Mouse (Mus musculus): ENCODE data around the gene Cd274. TPM values are rescaled to one million over a fixed set of nuclear protein-coding genes. Genes with fewer than 3 reads are reported as not detected.

Cd274 gene
- polyA plus RNA-seq, 1 experiment: 3.5 TPM

DNA sequence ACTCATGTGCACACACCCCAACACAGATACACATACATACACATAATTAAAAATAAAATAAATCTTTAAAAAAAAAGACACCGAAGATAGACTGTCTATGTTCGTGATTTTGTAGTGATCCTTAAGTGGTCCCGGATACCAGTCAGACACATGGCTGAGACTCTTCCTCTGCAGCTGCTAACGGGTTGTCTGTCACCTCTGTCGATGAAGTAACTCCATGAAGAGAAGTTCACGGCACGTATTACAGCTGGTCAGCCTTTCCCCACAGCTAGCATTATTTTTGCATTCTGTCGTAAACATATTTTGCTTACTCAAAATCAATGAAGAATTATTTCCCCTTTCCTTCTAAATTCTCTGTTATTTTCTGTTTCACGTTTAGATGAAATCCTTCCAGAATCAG is 26.1 kb downstream of the Cd274 start:
- H3K36me3 ChIP-seq (ENCODE audit: control insufficient read depth, insufficient read depth, low read length, poor library complexity, severe bottlenecking): no peaks in the 10 kb centered on the region
- no peak overlapping the region for H3K4me3 ChIP-seq (ENCODE audit: low read depth, low read length)
- H3K9me3 ChIP-seq (replicated peaks; ENCODE audit: control insufficient read depth, insufficient read depth, low read length, poor library complexity, severe bottlenecking): peaks cover 7% of the 10 kb centered on the region; the same call in 1 of the 2 replicates
- no peaks in the 10 kb centered on the region for H3K4me1 ChIP-seq (ENCODE audit: control insufficient read depth, insufficient read depth, low read length)
- H3K27me3 ChIP-seq (ENCODE audit: control insufficient read depth, insufficient read depth, low read length, poor library complexity, severe bottlenecking): no peaks in the 10 kb centered on the region
- H3K9ac ChIP-seq (ENCODE audit: low read depth, poor library complexity, severe bottlenecking): no peak overlapping the region
- no peak for TF ChIP-seq CTCF (IDR thresholded peaks at IDR 0.05; ENCODE audit: low read depth, low read length)
- no peak for TF ChIP-seq EP300 (IDR thresholded peaks at IDR 0.05; ENCODE audit: insufficient read depth, low read depth, low read length)
- TF ChIP-seq POLR2A (IDR thresholded peaks at IDR 0.05; ENCODE audit: insufficient read depth, low read length): no peak
- no peak overlapping the region for H3K27ac ChIP-seq (ENCODE audit: insufficient read depth, low read length)

- TF ChIP-seq POLR2A (IDR thresholded peaks at IDR 0.05; ENCODE audit: insufficient read depth, low read length) (no peak), EP300 (IDR thresholded peaks at IDR 0.05; ENCODE audit: insufficient read depth, low read depth, low read length) (no peak), CTCF (IDR thresholded peaks at IDR 0.05; ENCODE audit: low read depth, low read length) (no peak)
- Histone ChIP-seq H3K9me3 (replicated peaks; ENCODE audit: control insufficient read depth, insufficient read depth, low read length, poor library complexity, severe bottlenecking) (peaks cover 7% of the 10 kb centered on the region; the same call in 1 of the 2 replicates), H3K27ac (ENCODE audit: insufficient read depth, low read length) (no peak overlapping the region), H3K36me3 (ENCODE audit: control insufficient read depth, insufficient read depth, low read length, poor library complexity, severe bottlenecking) (no peaks in the 10 kb centered on the region), H3K4me1 (ENCODE audit: control insufficient read depth, insufficient read depth, low read length) (no peaks in the 10 kb centered on the region), H3K9ac (ENCODE audit: low read depth, poor library complexity, severe bottlenecking) (no peak overlapping the region), H3K4me3 (ENCODE audit: low read depth, low read length) (no peak overlapping the region), H3K27me3 (ENCODE audit: control insufficient read depth, insufficient read depth, low read length, poor library complexity, severe bottlenecking) (no peaks in the 10 kb centered on the region)
Measured at GRCm38 (mm10) chr19:29394721-29395120, 27.5 kb downstream of the Cd274 start.

GRCm38 (mm10) chr19:29396353-29396752 is 29.1 kb downstream of the Cd274 start:
- Histone ChIP-seq H3K36me3 (ENCODE audit: control insufficient read depth, insufficient read depth, low read length, poor library complexity, severe bottlenecking) (no peaks in the 10 kb centered on the region), H3K4me1 (ENCODE audit: control insufficient read depth, insufficient read depth, low read length) (no peaks in the 10 kb centered on the region), H3K27me3 (ENCODE audit: control insufficient read depth, insufficient read depth, low read length, poor library complexity, severe bottlenecking) (no peaks in the 10 kb centered on the region), H3K4me3 (ENCODE audit: low read depth, low read length) (no peak overlapping the region), H3K9ac (ENCODE audit: low read depth, poor library complexity, severe bottlenecking) (no peak overlapping the region), H3K27ac (ENCODE audit: insufficient read depth, low read length) (no peak overlapping the region), H3K9me3 (replicated peaks; ENCODE audit: control insufficient read depth, insufficient read depth, low read length, poor library complexity, severe bottlenecking) (peaks cover 7% of the 10 kb centered on the region; the same call in 1 of the 2 replicates)
- no peak for TF ChIP-seq CTCF (IDR thresholded peaks at IDR 0.05; ENCODE audit: low read depth, low read length)
- no peak for TF ChIP-seq POLR2A (IDR thresholded peaks at IDR 0.05; ENCODE audit: insufficient read depth, low read length)
- no peak for TF ChIP-seq EP300 (IDR thresholded peaks at IDR 0.05; ENCODE audit: insufficient read depth, low read depth, low read length)

DNA sequence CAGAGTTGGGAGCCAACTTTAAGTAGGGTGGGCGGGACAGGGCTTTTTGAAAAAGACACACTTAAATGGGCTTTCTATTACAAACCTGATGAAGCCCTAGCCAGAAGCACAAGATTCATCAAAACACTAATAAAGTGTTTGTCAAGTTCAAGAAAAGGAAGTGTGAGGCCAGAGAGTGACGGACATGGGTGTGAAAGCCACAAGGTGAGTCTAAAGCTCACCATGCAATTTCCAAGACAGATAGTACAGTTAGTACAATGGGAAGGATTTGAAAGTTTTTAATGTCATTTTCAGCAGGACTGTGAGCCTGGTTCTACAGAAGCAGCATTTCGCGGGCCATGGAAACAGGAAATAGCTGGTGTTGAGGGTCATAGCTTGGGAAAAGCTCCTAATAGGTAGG is 32.5 kb downstream of the Cd274 start:
- Histone ChIP-seq H3K36me3 (ENCODE audit: control insufficient read depth, insufficient read depth, low read length, poor library complexity, severe bottlenecking) (no peaks in the 10 kb centered on the region), H3K27ac (ENCODE audit: insufficient read depth, low read length) (no peak overlapping the region), H3K4me1 (ENCODE audit: control insufficient read depth, insufficient read depth, low read length) (no peaks in the 10 kb centered on the region), H3K9me3 (replicated peaks; ENCODE audit: control insufficient read depth, insufficient read depth, low read length, poor library complexity, severe bottlenecking) (peaks cover 7% of the 10 kb centered on the region; the same call in 1 of the 2 replicates), H3K27me3 (ENCODE audit: control insufficient read depth, insufficient read depth, low read length, poor library complexity, severe bottlenecking) (no peaks in the 10 kb centered on the region), H3K4me3 (ENCODE audit: low read depth, low read length) (no peak overlapping the region), H3K9ac (ENCODE audit: low read depth, poor library complexity, severe bottlenecking) (no peak overlapping the region)
- TF ChIP-seq POLR2A (IDR thresholded peaks at IDR 0.05; ENCODE audit: insufficient read depth, low read length) (no peak), EP300 (IDR thresholded peaks at IDR 0.05; ENCODE audit: insufficient read depth, low read depth, low read length) (no peak), CTCF (IDR thresholded peaks at IDR 0.05; ENCODE audit: low read depth, low read length) (no peak)

DNA sequence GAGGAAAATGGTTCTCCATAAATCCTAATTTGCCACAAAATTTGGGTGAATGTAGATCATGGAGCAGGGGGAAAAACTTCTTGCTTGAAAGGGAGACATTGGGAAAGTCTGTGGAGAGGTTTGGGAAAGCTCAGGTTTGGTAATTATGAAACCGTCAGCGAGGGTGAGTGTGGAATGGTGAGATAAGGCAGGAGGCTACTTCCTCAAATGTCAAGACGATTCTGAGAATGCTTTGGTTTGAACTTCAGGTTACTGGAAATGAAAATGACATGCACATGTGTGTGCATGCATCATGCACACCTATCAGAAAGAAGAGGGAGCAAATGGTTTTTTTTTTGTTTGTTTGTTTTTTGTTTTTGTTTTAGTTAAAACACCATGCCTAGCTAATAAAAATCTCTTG is 33.2 kb downstream of the Cd274 start:
- peaks cover 7% of the 10 kb centered on the region; the same call in 1 of the 2 replicates for H3K9me3 ChIP-seq (replicated peaks; ENCODE audit: control insufficient read depth, insufficient read depth, low read length, poor library complexity, severe bottlenecking)
- no peaks in the 10 kb centered on the region for H3K27me3 ChIP-seq (ENCODE audit: control insufficient read depth, insufficient read depth, low read length, poor library complexity, severe bottlenecking)

DNA sequence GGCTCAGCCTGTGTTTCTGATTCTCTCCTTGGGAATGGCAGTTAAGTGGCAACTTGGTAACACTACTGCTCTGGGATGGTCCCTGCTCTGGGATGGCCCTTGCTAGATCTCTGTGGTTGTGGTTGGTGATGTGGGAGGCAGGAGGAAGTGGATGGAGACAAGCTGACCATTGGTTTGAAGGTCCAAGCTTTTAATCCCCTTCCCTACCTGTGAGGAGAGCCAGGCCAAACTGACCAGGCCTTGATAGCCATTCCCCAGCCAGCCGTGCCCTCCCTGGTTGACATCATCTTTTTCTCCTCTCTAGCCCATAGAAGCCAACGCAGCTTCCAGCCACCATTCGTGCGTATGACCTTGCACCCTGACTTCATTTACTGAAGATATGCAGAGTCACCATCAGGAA is 35.4 kb downstream of the Cd274 start:
- H3K9me3 ChIP-seq (replicated peaks; ENCODE audit: control insufficient read depth, insufficient read depth, low read length, poor library complexity, severe bottlenecking): peaks cover 5% of the 10 kb centered on the region; the same call in 1 of the 2 replicates
- no peak overlapping the region for H3K27ac ChIP-seq (ENCODE audit: insufficient read depth, low read length)
- no peaks in the 10 kb centered on the region for H3K4me1 ChIP-seq (ENCODE audit: control insufficient read depth, insufficient read depth, low read length)
- H3K9ac ChIP-seq (ENCODE audit: low read depth, poor library complexity, severe bottlenecking): no peak overlapping the region
- TF ChIP-seq EP300 (IDR thresholded peaks at IDR 0.05; ENCODE audit: insufficient read depth, low read depth, low read length): no peak
- no peak for TF ChIP-seq CTCF (IDR thresholded peaks at IDR 0.05; ENCODE audit: low read depth, low read length)
- no peak for TF ChIP-seq POLR2A (IDR thresholded peaks at IDR 0.05; ENCODE audit: insufficient read depth, low read length)
- no peak overlapping the region for H3K4me3 ChIP-seq (ENCODE audit: low read depth, low read length)
- no peaks in the 10 kb centered on the region for H3K36me3 ChIP-seq (ENCODE audit: control insufficient read depth, insufficient read depth, low read length, poor library complexity, severe bottlenecking)
- no peaks in the 10 kb centered on the region for H3K27me3 ChIP-seq (ENCODE audit: control insufficient read depth, insufficient read depth, low read length, poor library complexity, severe bottlenecking)

More for the DNA sequence above, 33.2 kb downstream of the Cd274 start:
- H3K36me3 ChIP-seq (ENCODE audit: control insufficient read depth, insufficient read depth, low read length, poor library complexity, severe bottlenecking): no peaks in the 10 kb centered on the region
- no peak overlapping the region for H3K9ac ChIP-seq (ENCODE audit: low read depth, poor library complexity, severe bottlenecking)
- H3K27ac ChIP-seq (ENCODE audit: insufficient read depth, low read length): no peak overlapping the region
- no peaks in the 10 kb centered on the region for H3K4me1 ChIP-seq (ENCODE audit: control insufficient read depth, insufficient read depth, low read length)
- TF ChIP-seq EP300 (IDR thresholded peaks at IDR 0.05; ENCODE audit: insufficient read depth, low read depth, low read length) (no peak), CTCF (IDR thresholded peaks at IDR 0.05; ENCODE audit: low read depth, low read length) (no peak), POLR2A (IDR thresholded peaks at IDR 0.05; ENCODE audit: insufficient read depth, low read length) (no peak)
- H3K4me3 ChIP-seq (ENCODE audit: low read depth, low read length): no peak overlapping the region

All from ES-Bruce4 (cell line).